Mouse (Mus musculus) regulatory T cell (primary cell): ENCODE results near the gene Ccsap.
"Not testable (repeated sequence)": the region's sequence is repeated elsewhere in the genome, so short reads cannot be mapped to it uniquely, and the experiment has no call there.

ENCODE experiments used
- in situ Hi-C: fragments of 300-600 bp; cut with MboI, MseI; formaldehyde crosslinking; loops from one replicate; pipeline ENCODE4 v1.15.1; 2025; ENCODE audit warnings: high pct_unique_total_duplicates

Ccsap gene

GRCm38 (mm10) chr8:123836354-123836753, 23.7 kb downstream of the Ccsap start:
- in situ Hi-C loops = no loop called here

GRCm38 (mm10) chr8:123835451-123835850, 24.6 kb downstream of the Ccsap start:
- in situ Hi-C loops = no loop called here

GRCm38 (mm10) chr8:123832757-123833156, 27.3 kb downstream of the Ccsap start:
- in situ Hi-C loops = no loop called here

- in situ Hi-C loops = no loop called here
These were observed 32.5 kb downstream of the Ccsap start for GRCm38 (mm10) chr8:123827523-123827922.

GRCm38 (mm10) chr8:123826758-123827157, 33.3 kb downstream of the Ccsap start:
- in situ Hi-C loops = no loop called here

GRCm38 (mm10) chr8:123826001-123826400, 34.0 kb downstream of the Ccsap start:
- in situ Hi-C loops = no loop called here

GRCm38 (mm10) chr8:123823532-123824123, 36.4 kb downstream of the Ccsap start:
- in situ Hi-C loops = no loop called here

- in situ Hi-C loops = no loop called here
These were observed 36.9 kb downstream of the Ccsap start for GRCm38 (mm10) chr8:123823111-123823510.

GRCm38 (mm10) chr8:123820780-123821179, 39.2 kb downstream of the Ccsap start:
- in situ Hi-C loops = no loop called here

- in situ Hi-C loops = no loop called here
These were observed 40.1 kb downstream of the Ccsap start for GRCm38 (mm10) chr8:123819683-123820610.

- in situ Hi-C loops = no loop called here
These were observed 42.3 kb downstream of the Ccsap start for GRCm38 (mm10) chr8:123817747-123818146.

- in situ Hi-C loops = no loop called here
These were observed 43.1 kb downstream of the Ccsap start for GRCm38 (mm10) chr8:123816939-123817338.

- in situ Hi-C loops = no loop called here
These were observed 44.7 kb downstream of the Ccsap start for GRCm38 (mm10) chr8:123815325-123815724.

- in situ Hi-C loops = no loop called here
These were observed 46.1 kb downstream of the Ccsap start for GRCm38 (mm10) chr8:123813892-123814266.

GRCm38 (mm10) chr8:123813173-123813891, 46.7 kb downstream of the Ccsap start:
- in situ Hi-C loops = no loop called here

GRCm38 (mm10) chr8:123812227-123812626, 47.8 kb downstream of the Ccsap start:
- in situ Hi-C loops = no loop called here

- in situ Hi-C loops = not testable (repeated sequence)
These were observed 50.7 kb downstream of the Ccsap start for GRCm38 (mm10) chr8:123809342-123809741.

- in situ Hi-C loops = no loop called here
These were observed 51.3 kb downstream of the Ccsap start for GRCm38 (mm10) chr8:123808671-123809070.

GRCm38 (mm10) chr8:123807852-123808573, 52.0 kb downstream of the Ccsap start:
- in situ Hi-C loops = no loop called here

- in situ Hi-C loops = no loop called here
These were observed 53.0 kb downstream of the Ccsap start for GRCm38 (mm10) chr8:123807024-123807431.

GRCm38 (mm10) chr8:123806374-123806935, 53.6 kb downstream of the Ccsap start:
- in situ Hi-C loops = no loop called here
